ENCODE assay signal across 14 mouse cellular contexts in genomic region chr7:128320219-128320816, GRCm38 (mm10). TPM values are rescaled to one million over a fixed set of nuclear protein-coding genes. Genes with fewer than 3 reads are reported as not detected.
A peak's percentile ranks its signal among the peaks of the same experiment; 100 is the strongest.
DNase-seq lines count a peak whose midpoint lies in the region; ATAC-seq and TF ChIP-seq lines count a peak whose summit lies in the region.
"Had no signal": no experiment of that assay in that cellular context is flagged by ENCODE, and none has a peak within 500 bp of the region (broad histone marks: within the 10 kb centered on the region; RNA-seq: fewer than 3 reads in every experiment).

No protein-coding gene starts in this region.

- WGBS in heart, adult 2 months = 61% methylated on average over 2 of the region's 2 CpGs
- WGBS in midbrain, embryonic 11.5 days = 83% methylated on average over 2 of the region's 2 CpGs
- 80% methylated on average over 2 of the region's 2 CpGs for WGBS in midbrain, embryonic 13.5 days
- WGBS in intestine, postnatal 0 days = 41% methylated on average over 2 of the region's 2 CpGs

- TF ChIP-seq POLR2A in heart, adult 2 months (IDR thresholded peaks at IDR 0.05; ENCODE audit: insufficient read depth, low read depth, low read length) = no peak

- no peak overlapping the region for H3K9ac ChIP-seq in heart, adult 2 months (ENCODE audit: low read depth, low read length)
- no peak overlapping the region for H3K9ac ChIP-seq in midbrain, embryonic 11.5 days (ENCODE audit: low read length)
- no peak overlapping the region for H3K9ac ChIP-seq in midbrain, embryonic 13.5 days (replicated peaks)
- H3K9ac ChIP-seq in intestine, postnatal 0 days (ENCODE audit: low read depth, low read length) = no peak overlapping the region
- H3K9ac ChIP-seq: heart, embryonic 13.5 days; liver, embryonic 15.5 days had no signal

- H3K27ac ChIP-seq in heart, adult 2 months = no peak overlapping the region
- no peak overlapping the region for H3K27ac ChIP-seq in midbrain, embryonic 11.5 days (ENCODE audit: low read depth, low read length)
- H3K27ac ChIP-seq in midbrain, embryonic 13.5 days = no peak overlapping the region
- peak overlapping the region; percentile 69 for H3K27ac ChIP-seq in intestine, postnatal 0 days (ENCODE audit: low read depth, low read length)
- H3K27ac ChIP-seq: heart, embryonic 13.5 days; liver, embryonic 15.5 days had no signal

- no peaks in the 10 kb centered on the region; the same call in 1 of the 2 replicates for H3K4me1 ChIP-seq in heart, adult 2 months (ENCODE audit: control insufficient read depth, insufficient read depth, low read length)
- no peaks in the 10 kb centered on the region for H3K4me1 ChIP-seq in midbrain, embryonic 11.5 days (ENCODE audit: control insufficient read depth, insufficient read depth, low read length)
- no peaks in the 10 kb centered on the region for H3K4me1 ChIP-seq in midbrain, embryonic 13.5 days (replicated peaks)
- no peaks in the 10 kb centered on the region for H3K4me1 ChIP-seq in intestine, postnatal 0 days (replicated peaks; ENCODE audit: control insufficient read depth, insufficient read depth, low read length)
- H3K4me1 ChIP-seq: liver, embryonic 15.5 days had no signal

- H3K4me2 ChIP-seq in midbrain, embryonic 11.5 days = no peak overlapping the region
- H3K4me2 ChIP-seq in midbrain, embryonic 13.5 days (replicated peaks) = no peak overlapping the region
- no peak overlapping the region for H3K4me2 ChIP-seq in intestine, postnatal 0 days (replicated peaks; ENCODE audit: low read depth)
- H3K4me2 ChIP-seq: heart, embryonic 13.5 days; liver, embryonic 15.5 days had no signal

- H3K79me2 ChIP-seq in heart, adult 2 months (replicated peaks; ENCODE audit: control insufficient read depth, insufficient read depth, low read length) = no peaks in the 10 kb centered on the region

- H3K4me3 ChIP-seq in heart, adult 2 months = no peak overlapping the region
- H3K4me3 ChIP-seq in midbrain, embryonic 11.5 days (ENCODE audit: low read depth, low read length) = no peak overlapping the region
- no peak overlapping the region for H3K4me3 ChIP-seq in midbrain, embryonic 13.5 days (replicated peaks)
- no peak overlapping the region for H3K4me3 ChIP-seq in intestine, postnatal 0 days (ENCODE audit: low read depth, low read length)
- H3K4me3 ChIP-seq: heart, embryonic 13.5 days; liver, embryonic 15.5 days had no signal

- DNase-seq in heart, adult 11 months = peak; percentile 89
- no peak for DNase-seq in heart, adult 2 months
- DNase-seq in midbrain, embryonic 11.5 days (ENCODE audit: low spot score, missing footprints) = peak; percentile 87
- DNase-seq in cerebellum, postnatal 4 days (ENCODE audit: low spot score in 2 of 2) = no peak
- DNase-seq in cerebellum, postnatal 10 days = no peak
- DNase-seq in spleen, postnatal 14 days (ENCODE audit: low spot score in 2 of 2) = no peak
- DNase-seq: cerebellum, postnatal 36 days; kidney, postnatal 25 days had no signal

- intact Hi-C loops in heart, adult 2 months (cut with DNase I) = no loop called here

- no peak for TF ChIP-seq CTCF in heart, adult 2 months (IDR thresholded peaks at IDR 0.05)
- TF ChIP-seq CTCF in intestine, postnatal 0 days (IDR thresholded peaks at IDR 0.05; ENCODE audit: low read depth) = no peak

- no peaks in the 10 kb centered on the region for H3K36me3 ChIP-seq in heart, adult 2 months (ENCODE audit: control insufficient read depth, insufficient read depth, low read length)
- no peaks in the 10 kb centered on the region for H3K36me3 ChIP-seq in midbrain, embryonic 11.5 days (ENCODE audit: control insufficient read depth, insufficient read depth, low read length)
- H3K36me3 ChIP-seq in midbrain, embryonic 13.5 days = no peaks in the 10 kb centered on the region
- no peaks in the 10 kb centered on the region for H3K36me3 ChIP-seq in intestine, postnatal 0 days (ENCODE audit: control insufficient read depth, insufficient read depth)
- H3K36me3 ChIP-seq: heart, embryonic 13.5 days; liver, embryonic 15.5 days had no signal

- no peak for TF ChIP-seq EP300 in heart, adult 2 months (IDR thresholded peaks at IDR 0.05; ENCODE audit: insufficient read depth, low read depth, low read length)

- no peak for ATAC-seq in midbrain, embryonic 11.5 days (ENCODE audit: low FRiP score)
- no peak for ATAC-seq in midbrain, embryonic 13.5 days
- no peak for ATAC-seq in intestine, postnatal 0 days
- ATAC-seq: hindbrain, embryonic 16.5 days had no signal

- H3K27me3 ChIP-seq in heart, adult 2 months (ENCODE audit: control insufficient read depth, insufficient read depth, low read length) = no peaks in the 10 kb centered on the region
- no peaks in the 10 kb centered on the region for H3K27me3 ChIP-seq in midbrain, embryonic 11.5 days (ENCODE audit: control insufficient read depth, insufficient read depth, low read length)
- no peaks in the 10 kb centered on the region for H3K27me3 ChIP-seq in midbrain, embryonic 13.5 days
- no peaks in the 10 kb centered on the region for H3K27me3 ChIP-seq in intestine, postnatal 0 days (replicated peaks; ENCODE audit: control insufficient read depth, insufficient read depth, low read length)
- H3K27me3 ChIP-seq: heart, embryonic 13.5 days had no signal

- no peaks in the 10 kb centered on the region for H3K9me3 ChIP-seq in midbrain, embryonic 11.5 days (ENCODE audit: control insufficient read depth, low read length)
- H3K9me3 ChIP-seq in midbrain, embryonic 13.5 days = no peaks in the 10 kb centered on the region
- H3K9me3 ChIP-seq in intestine, postnatal 0 days (ENCODE audit: control insufficient read depth) = no peaks in the 10 kb centered on the region
- H3K9me3 ChIP-seq: heart, embryonic 13.5 days; liver, embryonic 15.5 days had no signal

RNA-seq across cellular contexts. Expression of gene BC017158, which starts 22.3 kb away (rescaled TPM):
- 1 to 10 TPM; 6.2 to 6.5 TPM for total RNA-seq in heart, adult 2 months (2021)
- polyA plus RNA-seq in heart, adult 2 months (2012; rRNA removed) = 12.1 and 12.7 TPM in 2 replicates
- polyA plus RNA-seq in midbrain, embryonic 11.5 days (2014; fragmentation: Nextera tagmentation; extraction: Ambion mirVana) = 19.1 and 21.0 TPM in 2 replicates
- 17.5 and 17.7 TPM in 2 replicates for polyA plus RNA-seq in midbrain, embryonic 13.5 days (2015; fragmentation: Nextera tagmentation; extraction: Ambion mirVana)
- polyA plus RNA-seq in intestine, postnatal 0 days (2015; fragmentation: Nextera tagmentation; extraction: Ambion mirVana) = 32.6 and 34.7 TPM in 2 replicates

RNA-seq across cellular contexts. Expression of gene Slc5a2, which starts 54.9 kb away (rescaled TPM):
- not detected for total RNA-seq in heart, adult 2 months (2021)
- polyA plus RNA-seq in heart, adult 2 months (2012; rRNA removed) = 0.37 TPM in 1 of 2 replicates, not detected in the other
- 0.16 TPM in 1 of 2 replicates, not detected in the other for polyA plus RNA-seq in midbrain, embryonic 11.5 days (2014; fragmentation: Nextera tagmentation; extraction: Ambion mirVana)
- polyA plus RNA-seq in midbrain, embryonic 13.5 days (2015; fragmentation: Nextera tagmentation; extraction: Ambion mirVana) = not detected in 2 replicates
- not detected in 2 replicates for polyA plus RNA-seq in intestine, postnatal 0 days (2015; fragmentation: Nextera tagmentation; extraction: Ambion mirVana)
- total RNA-seq: left cerebral cortex, postnatal 10 days had no signal
- polyA plus RNA-seq: heart, embryonic 13.5 days had no signal

Comparison
In these comparisons a context has a peak if more than half of its experiments do, and no peak if none do; other contexts are left out.
1. DNase-seq: peak in heart, adult 11 months (single experiment) and midbrain, embryonic 11.5 days (single experiment); none in heart, adult 2 months (0 of 2), cerebellum, postnatal 4 days (0 of 2), cerebellum, postnatal 10 days (0 of 2) and spleen, postnatal 14 days (0 of 2).